ENCODE assay signal across 8 mouse cellular contexts in genomic region chr8:115414061-115414473, GRCm38 (mm10).
DNase-seq lines count a peak whose midpoint lies in the region; ATAC-seq lines count a peak whose summit lies in the region.

No protein-coding gene starts in this region.

- H3K27me3 ChIP-seq in kidney, embryonic 14.5 days (ENCODE audit: control insufficient read depth, insufficient read depth, low read length), result no peaks in the 10 kb centered on the region
- no peaks in the 10 kb centered on the region; the same call in none of the 2 replicates for H3K27me3 ChIP-seq in forebrain, embryonic 12.5 days
- H3K27me3 ChIP-seq in intestine, embryonic 14.5 days (replicated peaks; ENCODE audit: control insufficient read depth, insufficient read depth, low read length), result no peaks in the 10 kb centered on the region

- 14% methylated on average over 7 of the region's 7 CpGs for WGBS in kidney, embryonic 14.5 days
- 9% methylated on average over 7 of the region's 7 CpGs for WGBS in forebrain, embryonic 12.5 days
- 21% methylated on average over 7 of the region's 7 CpGs for WGBS in intestine, embryonic 14.5 days

- ATAC-seq in kidney, embryonic 14.5 days (ENCODE audit: low FRiP score, low TSS enrichment), result peak; percentile 83
- ATAC-seq in forebrain, embryonic 12.5 days (ENCODE audit: low FRiP score), result peak; percentile 75; the same call in 1 of the 2 replicates
- peak; percentile 58; the same call in 1 of the 2 replicates for ATAC-seq in intestine, embryonic 14.5 days (replicated peaks; ENCODE audit: low FRiP score, low TSS enrichment, low read depth)
- no peak for ATAC-seq in erythroblast, adult 5-6 weeks (replicated peaks; ENCODE audit: low FRiP score, poor library complexity, severe bottlenecking)

- no peaks in the 10 kb centered on the region for H3K9me3 ChIP-seq in kidney, embryonic 14.5 days (ENCODE audit: control insufficient read depth, low read length)
- no peaks in the 10 kb centered on the region for H3K9me3 ChIP-seq in forebrain, embryonic 12.5 days
- no peaks in the 10 kb centered on the region for H3K9me3 ChIP-seq in intestine, embryonic 14.5 days (ENCODE audit: control insufficient read depth, low read length)

- H3K36me3 ChIP-seq in kidney, embryonic 14.5 days (ENCODE audit: control insufficient read depth, insufficient read depth, low read length), result no peaks in the 10 kb centered on the region
- H3K36me3 ChIP-seq in forebrain, embryonic 12.5 days (replicated peaks), result no peaks in the 10 kb centered on the region
- no peaks in the 10 kb centered on the region for H3K36me3 ChIP-seq in intestine, embryonic 14.5 days (ENCODE audit: control insufficient read depth, insufficient read depth, low read length)

- DNase-seq in kidney, adult 11 months, result no peak
- peak; percentile 89 for DNase-seq in Muller cell, postnatal 12 days (ENCODE audit: inconsistent ontology term)
- peak; percentile 62 for DNase-seq in intestine, embryonic 14.5 days (ENCODE audit: low spot score)
- peak; percentile 12 for DNase-seq in lung, postnatal 14 days
- peak; percentile 44 for DNase-seq in skeletal muscle tissue, adult 2 months (ENCODE audit: low read depth, low spot score)

- no peak overlapping the region for H3K9ac ChIP-seq in kidney, embryonic 14.5 days (ENCODE audit: low read depth, low read length)
- H3K9ac ChIP-seq in forebrain, embryonic 12.5 days, result no peak overlapping the region
- no peak overlapping the region for H3K9ac ChIP-seq in intestine, embryonic 14.5 days (ENCODE audit: low read length)

- H3K4me1 ChIP-seq in kidney, embryonic 14.5 days (ENCODE audit: control insufficient read depth, insufficient read depth, low read length), result no peaks in the 10 kb centered on the region; the same call in 1 of the 2 replicates
- peaks cover 14% of the 10 kb centered on the region for H3K4me1 ChIP-seq in forebrain, embryonic 12.5 days
- H3K4me1 ChIP-seq in intestine, embryonic 14.5 days (replicated peaks; ENCODE audit: control insufficient read depth, insufficient read depth, low read length), result peaks cover 4% of the 10 kb centered on the region; the same call in 1 of the 2 replicates

- H3K4me3 ChIP-seq in kidney, embryonic 14.5 days (ENCODE audit: low read length), result no peak overlapping the region
- H3K4me3 ChIP-seq in forebrain, embryonic 12.5 days (replicated peaks), result no peak overlapping the region
- H3K4me3 ChIP-seq in intestine, embryonic 14.5 days (ENCODE audit: low read depth, low read length), result no peak overlapping the region

- H3K27ac ChIP-seq in kidney, embryonic 14.5 days (ENCODE audit: low read depth, low read length), result no peak overlapping the region
- peak overlapping the region; percentile 65 for H3K27ac ChIP-seq in forebrain, embryonic 12.5 days
- no peak overlapping the region for H3K27ac ChIP-seq in intestine, embryonic 14.5 days (ENCODE audit: low read depth)

- no peak overlapping the region for H3K4me2 ChIP-seq in kidney, embryonic 14.5 days (replicated peaks; ENCODE audit: low read depth, low read length)
- H3K4me2 ChIP-seq in forebrain, embryonic 12.5 days, result no peak overlapping the region
- no peak overlapping the region for H3K4me2 ChIP-seq in intestine, embryonic 14.5 days (ENCODE audit: low read length)
